Mouse (Mus musculus) heart, embryonic 14.5 days (tissue): Measurements from ENCODE around the gene Ngly1. TPM values are rescaled to one million over a fixed set of nuclear protein-coding genes. Genes with fewer than 3 reads are reported as not detected.
"Not testable (repeated sequence)": the region's sequence is repeated elsewhere in the genome, so short reads cannot be mapped to it uniquely, and the experiment has no call there.

Experiments used
- ATAC-seq: fragments of 200-750 bp; cut with Nextera tagmentation; 2 replicates; pipeline ENCODE4 v1.8.0; 2017; ENCODE audit warnings: low read depth, moderate TSS enrichment; ENCODE audit not compliant: insufficient number of reproducible peaks, insufficient read depth, low FRiP score
- H3K27ac ChIP-seq, 2 experiments: fragments of 200-500 bp in 1 of 2; fragments of 300-500 bp in 1 of 2; sonication (generic) in 1 of 2; replicated peaks in 1 of 2; 2 replicates each; pipeline ENCODE4 v1.5.1; 2012 to 2014; ENCODE audit warnings: low read depth in 2 of 2, low read length in 2 of 2, control low read depth in 1 of 2, mild to moderate bottlenecking in 1 of 2, mixed read lengths in 1 of 2; ENCODE audit not compliant: control insufficient read depth in 1 of 2, insufficient read depth in 1 of 2
- H3K27me3 ChIP-seq: fragments of 300-500 bp; sonication (generic); 2 replicates; pipeline ENCODE4 v1.6.1; 2014; ENCODE audit warnings: mild to moderate bottlenecking, low read length, control low read depth; ENCODE audit not compliant: control insufficient read depth, insufficient read depth
- H3K36me3 ChIP-seq: fragments of 300-500 bp; sonication (generic); 2 replicates; pipeline ENCODE4 v1.6.1; 2014; ENCODE audit warnings: mild to moderate bottlenecking, control low read depth, low read length, mixed read lengths; ENCODE audit not compliant: control insufficient read depth, insufficient read depth
- H3K4me1 ChIP-seq, 2 experiments: fragments of 200-500 bp in 1 of 2; fragments of 300-500 bp in 1 of 2; sonication (generic) in 1 of 2; 2 replicates each; pipeline ENCODE4 v1.6.1; 2012 to 2014; ENCODE audit warnings: low read length in 2 of 2, control low read depth in 1 of 2, mixed read lengths in 1 of 2; ENCODE audit not compliant: control insufficient read depth in 2 of 2, insufficient read depth in 2 of 2
- H3K4me2 ChIP-seq: fragments of 300-500 bp; sonication (generic); 2 replicates; pipeline ENCODE4 v1.6.1; 2014; ENCODE audit warnings: mild to moderate bottlenecking, low read length
- H3K4me3 ChIP-seq, 2 experiments: fragments of 200-500 bp in 1 of 2; fragments of 300-500 bp in 1 of 2; sonication (generic) in 1 of 2; 2 replicates each; pipeline ENCODE4 v1.5.1; 2012 to 2014; ENCODE audit warnings: low read length in 2 of 2, mild to moderate bottlenecking in 2 of 2, control low read depth in 1 of 2, low read depth in 1 of 2, moderate library complexity in 1 of 2; ENCODE audit not compliant: control insufficient read depth in 1 of 2, insufficient read depth in 1 of 2
- H3K9ac ChIP-seq: fragments of 300-500 bp; sonication (generic); 2 replicates; pipeline ENCODE4 v1.6.1; 2014; ENCODE audit warnings: mild to moderate bottlenecking, low read length
- H3K9me3 ChIP-seq: fragments of 300-500 bp; sonication (generic); 2 replicates; pipeline ENCODE4 v1.6.1; 2016; ENCODE audit warnings: low read length, control low read depth; ENCODE audit not compliant: control insufficient read depth
- WGBS: fragments of 180-500 bp; shearing (Covaris S2); extraction: QIAGEN DNeasy Blood & Tissue Kit; methylation state at CpG from one replicate; pipeline ENCODE4 v1.1.7; 2014; 5-methylcytosine and 5-hydroxymethylcytosine counted together
- polyA plus RNA-seq: library from polyadenylated mRNA; unstranded; fragments of >200 nt; fragmentation: Nextera tagmentation; extraction: Ambion mirVana; gene quantifications from 2 replicates; pipeline ENCODE4 v1.2.1, GENCODE M21; 2014

Gene Ngly1
- polyA plus RNA-seq, 1 experiment from 2014 or later, result 26.6 TPM

GRCm38 (mm10) chr14:16293015-16293414 lies 43.9 kb downstream of the Ngly1 start:
- H3K4me3 ChIP-seq, result no peak overlapping the region
- H3K36me3 ChIP-seq, result peaks cover 44% of the 10 kb centered on the region
- no peak overlapping the region for H3K9ac ChIP-seq
- ATAC-seq, result no peak
- H3K27me3 ChIP-seq, result no peaks in the 10 kb centered on the region
- no peaks in the 10 kb centered on the region for H3K9me3 ChIP-seq
- H3K4me1 ChIP-seq, result no peaks in the 10 kb centered on the region
- H3K4me2 ChIP-seq, result no peak overlapping the region
- no peak overlapping the region for H3K27ac ChIP-seq

DNA sequence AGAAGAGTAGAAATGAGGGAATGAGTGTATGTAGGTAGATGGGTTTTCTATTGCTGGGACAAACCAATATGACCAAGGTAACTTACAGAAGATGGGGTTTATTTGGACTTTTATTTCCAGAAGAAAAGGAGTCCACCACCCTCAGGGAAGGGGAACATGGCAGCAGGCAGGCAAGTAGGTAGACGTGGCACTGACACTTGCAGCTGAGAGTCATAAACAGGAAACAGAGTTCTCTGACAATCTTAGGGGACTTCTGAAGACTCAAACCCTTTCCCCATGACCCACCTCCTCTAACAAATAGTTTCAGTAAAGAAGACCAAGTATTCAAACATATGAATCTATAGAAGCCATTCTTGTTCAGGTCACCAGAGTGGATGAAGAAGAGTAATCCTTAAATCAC lies 44.8 kb downstream of the Ngly1 start:
- H3K9me3 ChIP-seq, result no peaks in the 10 kb centered on the region
- no peak overlapping the region for H3K27ac ChIP-seq
- WGBS, result 76% methylated on average over 1 of the region's 1 CpGs
- H3K4me1 ChIP-seq, result no peaks in the 10 kb centered on the region
- H3K9ac ChIP-seq, result no peak overlapping the region
- peaks cover 44% of the 10 kb centered on the region for H3K36me3 ChIP-seq
- H3K4me3 ChIP-seq, result no peak overlapping the region
- H3K27me3 ChIP-seq, result no peaks in the 10 kb centered on the region
- ATAC-seq, result no peak
- H3K4me2 ChIP-seq, result no peak overlapping the region

DNA sequence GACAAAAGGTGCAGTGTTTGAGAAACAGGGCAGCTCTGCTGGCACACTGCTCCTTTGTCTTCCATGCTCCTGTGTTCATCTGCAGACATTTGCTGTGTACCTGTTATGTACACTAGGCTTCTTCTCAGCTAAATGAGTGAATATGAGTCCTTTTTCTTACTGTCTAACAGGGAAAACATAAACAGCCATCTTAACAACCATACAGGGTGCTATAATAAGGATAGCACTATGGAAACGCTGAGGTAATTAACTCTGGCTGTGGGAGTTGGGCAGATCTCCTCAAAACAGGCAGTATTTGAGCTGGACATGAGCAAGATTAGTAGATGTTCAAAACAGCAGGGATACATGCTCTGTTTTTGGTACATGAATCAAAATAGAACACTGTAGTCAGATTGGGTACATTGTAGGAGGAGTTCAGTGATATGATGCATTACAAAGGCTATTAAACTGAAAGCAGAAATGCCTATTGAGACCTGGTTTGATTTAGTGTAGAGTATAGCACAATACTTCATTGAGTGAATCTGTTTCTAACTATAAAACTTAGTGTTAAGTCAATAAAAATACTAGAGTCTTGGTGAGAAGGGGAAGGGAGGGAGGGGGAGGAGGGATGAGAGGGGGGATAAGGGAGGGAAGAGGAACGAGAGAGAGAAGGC lies 47.9 kb downstream of the Ngly1 start:
- Histone ChIP-seq H3K9ac (no peak overlapping the region), H3K27me3 (no peaks in the 10 kb centered on the region), H3K36me3 (peaks cover 38% of the 10 kb centered on the region), H3K9me3 (no peaks in the 10 kb centered on the region), H3K4me3 (no peak overlapping the region), H3K4me2 (no peak overlapping the region), H3K27ac (no peak overlapping the region), H3K4me1 (no peaks in the 10 kb centered on the region)
- ATAC-seq, result no peak
- 59% methylated on average over 2 of the region's 2 CpGs for WGBS

- no peaks in the 10 kb centered on the region for H3K9me3 ChIP-seq
- WGBS, result 88% methylated on average over 5 of the region's 5 CpGs
These were observed 52.7 kb downstream of the Ngly1 start for GRCm38 (mm10) chr14:16301735-16302134.

DNA sequence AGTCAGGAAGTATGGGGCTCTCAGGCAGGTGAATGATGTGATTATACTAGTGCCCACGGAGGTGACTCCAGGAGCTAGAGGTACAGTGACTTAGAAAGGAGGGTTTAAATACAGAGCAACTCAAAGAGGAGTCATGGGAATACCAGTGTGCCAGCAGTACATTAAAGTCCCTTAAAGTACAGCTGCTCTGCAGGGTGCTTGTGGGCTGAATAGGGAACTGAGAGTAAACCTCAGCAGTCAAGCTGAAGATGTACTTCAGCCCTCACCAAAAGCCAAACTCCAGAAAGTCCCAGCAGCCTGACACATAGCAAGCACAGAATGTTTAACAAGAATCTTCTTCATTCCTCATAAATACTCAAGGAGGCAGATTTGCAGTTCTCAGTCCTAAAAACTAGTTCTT lies 53.6 kb downstream of the Ngly1 start:
- ATAC-seq, result no peak
- Histone ChIP-seq H3K4me1 (no peaks in the 10 kb centered on the region), H3K4me2 (no peak overlapping the region), H3K9ac (no peak overlapping the region), H3K36me3 (peaks cover 22% of the 10 kb centered on the region), H3K9me3 (no peaks in the 10 kb centered on the region), H3K4me3 (no peak overlapping the region), H3K27ac (no peak overlapping the region), H3K27me3 (no peaks in the 10 kb centered on the region)
- WGBS, result 50% methylated on average over 1 of the region's 1 CpGs

More at GRCm38 (mm10) chr14:16301735-16302134, 52.7 kb downstream of the Ngly1 start:
- H3K4me2 ChIP-seq, result no peak overlapping the region
- H3K27me3 ChIP-seq, result no peaks in the 10 kb centered on the region
- ATAC-seq, result no peak
- no peak overlapping the region for H3K27ac ChIP-seq
- no peak overlapping the region for H3K4me3 ChIP-seq
- no peaks in the 10 kb centered on the region for H3K4me1 ChIP-seq
- no peak overlapping the region for H3K9ac ChIP-seq
- H3K36me3 ChIP-seq, result peaks cover 18% of the 10 kb centered on the region

DNA sequence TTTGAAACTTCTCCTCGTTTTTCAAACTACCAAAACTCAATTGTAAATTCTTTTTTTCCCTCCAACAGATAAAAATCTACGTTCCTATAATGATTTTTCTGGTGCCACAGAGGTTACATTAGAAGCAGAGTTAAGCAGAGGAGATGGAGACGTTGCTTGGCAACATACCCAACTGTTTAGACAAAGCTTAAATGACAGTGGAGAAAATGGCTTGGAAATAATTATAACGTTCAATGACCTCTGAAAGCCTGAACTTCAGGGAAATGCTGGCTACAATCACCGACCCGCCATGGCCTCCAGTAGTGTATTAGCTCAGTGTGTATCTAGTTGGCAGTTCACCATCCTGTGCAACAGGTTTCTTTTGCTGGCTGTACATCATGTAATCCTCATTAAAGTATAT lies 61.7 kb downstream of the Ngly1 start:
- no peak overlapping the region for H3K9ac ChIP-seq
- ATAC-seq, result no peak
- no peaks in the 10 kb centered on the region for H3K9me3 ChIP-seq
- no peaks in the 10 kb centered on the region for H3K27me3 ChIP-seq
- H3K27ac ChIP-seq, result no peak overlapping the region
- 0 out of 2 replicates have a peak, but pooled peaks cover 9% of the 10 kb centered on the region for H3K36me3 ChIP-seq
- 83% methylated on average over 6 of the region's 6 CpGs for WGBS
- no peak overlapping the region for H3K4me3 ChIP-seq
- peaks cover 4 to 7% of the 10 kb centered on the region in 2 experiments; a peak in 3 of 4 replicates for H3K4me1 ChIP-seq
- H3K4me2 ChIP-seq, result no peak overlapping the region

GRCm38 (mm10) chr14:16312599-16312998 lies 63.5 kb downstream of the Ngly1 start:
- ATAC-seq, result no peak
- H3K9ac ChIP-seq, result no peak overlapping the region
- H3K4me3 ChIP-seq, result no peak overlapping the region
- no peaks in the 10 kb centered on the region for H3K27me3 ChIP-seq
- H3K9me3 ChIP-seq, result no peaks in the 10 kb centered on the region
- 0 out of 2 replicates have a peak, but pooled peaks cover 6% of the 10 kb centered on the region for H3K36me3 ChIP-seq
- no peak overlapping the region for H3K4me2 ChIP-seq
- no peak overlapping the region for H3K27ac ChIP-seq
- peaks cover 6 to 11% of the 10 kb centered on the region in 2 experiments; a peak in 3 of 4 replicates for H3K4me1 ChIP-seq
- WGBS, result 85% methylated on average over 1 of the region's 1 CpGs

DNA sequence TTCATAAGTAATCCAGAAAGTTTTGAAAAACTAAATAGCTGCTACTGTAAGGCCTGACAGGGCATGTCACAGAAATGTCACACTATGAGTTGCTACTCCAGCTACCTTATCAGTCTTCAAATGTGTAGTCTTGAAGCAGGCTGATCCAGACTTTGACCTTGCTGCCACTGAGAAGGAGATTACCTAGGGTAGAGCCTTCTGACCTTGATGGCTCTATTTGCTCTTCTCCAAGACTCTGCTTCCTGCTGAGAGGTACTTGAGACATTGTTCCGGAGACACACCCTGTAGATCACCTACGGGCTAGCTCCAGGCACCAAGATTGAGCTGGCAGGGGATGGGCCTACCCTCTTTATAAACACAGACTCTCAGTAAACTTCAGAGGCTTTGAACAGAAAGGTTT lies 64.0 kb downstream of the Ngly1 start:
- H3K4me1 ChIP-seq, result peaks cover 6 to 11% of the 10 kb centered on the region in 2 experiments; a peak in 3 of 4 replicates
- ATAC-seq, H3K27me3 ChIP-seq, H3K4me3 ChIP-seq, H3K9me3 ChIP-seq, H3K36me3 ChIP-seq, H3K27ac ChIP-seq, H3K4me2 ChIP-seq, H3K9ac ChIP-seq: not testable (repeated sequence)
- WGBS, result 72% methylated on average over 2 of the region's 2 CpGs
